Mouse (Mus musculus) stomach, postnatal 0 days (tissue): ENCODE measurements at regions not wholly inside any gene's neighbourhood (a gene's known extent, or its start where the extent isn't known, plus 50 kb on each side); places are given as distances from the start of the nearest gene placed in this dataset.

ENCODE experiments used
- CTCF ChIP-seq: IDR thresholded peaks from 2 replicates; pipeline ENCODE4 v1.5.1; 2016; ENCODE audit warnings: antibody characterized with exemption, low read depth, mild to moderate bottlenecking, moderate library complexity
- EP300 ChIP-seq: optimal IDR thresholded peaks from 2 replicates; pipeline ENCODE3; 2016; ENCODE audit warnings: antibody characterized with exemption

GRCm38 (mm10) chr2:72875677-72876076, 104.6 kb downstream of the Sp3 start:
- TF ChIP-seq CTCF (no peak), EP300 (no peak)
